Mouse (Mus musculus) left cerebral cortex, postnatal 36 days (tissue): ENCODE measurements around the gene Pls3. TPM values are rescaled to one million over a fixed set of nuclear protein-coding genes. Genes with fewer than 3 reads are reported as not detected.
"Not testable (repeated sequence)": the region's sequence is repeated elsewhere in the genome, so short reads cannot be mapped to it uniquely, and the experiment has no call there.

Source experiments
- DNase-seq, 2 experiments: peaks; one replicate each; pipeline ENCODE4 v3.0.0; 2021 to 2022; ENCODE audit warnings: low spot score in 2 of 2, mixed read lengths in 1 of 2
- intact Hi-C: fragments of 180-260 bp; cut with DNase I; formaldehyde crosslinking; loops from one replicate; pipeline ENCODE4 v1.15.1; 2025
- total RNA-seq, 2 experiments: library from RNA; stranded (reverse); gene quantifications; 2 replicates each; pipeline ENCODE4 v1.2.3; 2021

Gene Pls3
- total RNA-seq, 2 experiments from 2014 or later, result 121 to 122 TPM

DNA sequence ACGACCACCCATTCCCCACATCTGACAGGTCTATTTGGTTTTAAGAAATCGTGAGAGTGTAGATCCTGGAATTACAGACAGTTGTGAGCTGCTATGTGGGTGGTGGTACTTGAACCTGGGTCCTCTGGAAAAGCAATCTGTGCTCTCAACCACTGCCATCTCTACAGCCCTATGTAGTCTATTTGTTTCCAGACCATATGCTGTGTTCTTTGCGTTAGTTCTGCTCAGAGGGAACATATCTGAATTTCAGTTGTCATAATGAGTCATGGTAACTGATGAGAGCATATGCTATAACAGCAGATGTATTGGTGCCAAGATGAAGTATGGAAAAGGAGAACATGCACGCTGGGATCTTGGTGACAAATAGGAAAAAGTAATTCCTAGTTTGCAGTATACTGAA lies 60.9 kb downstream of the Pls3 start:
- intact Hi-C loops, result loop anchor here (5.0 kb wide), 1 partner anchor 373 kb away; no protein-coding TSS in a partner anchor
- DNase-seq, result no peak

GRCm38 (mm10) chrX:75796583-75796982 lies 78.4 kb downstream of the Pls3 start:
- no peak for DNase-seq
- intact Hi-C loops, result loop anchor here (2.0 to 10.0 kb wide), 2 partner anchors 404 to 518 kb away; no protein-coding TSS in a partner anchor

GRCm38 (mm10) chrX:75779796-75780195 lies 95.2 kb downstream of the Pls3 start:
- DNase-seq, result no peak
- intact Hi-C loops, result no loop called here

DNA sequence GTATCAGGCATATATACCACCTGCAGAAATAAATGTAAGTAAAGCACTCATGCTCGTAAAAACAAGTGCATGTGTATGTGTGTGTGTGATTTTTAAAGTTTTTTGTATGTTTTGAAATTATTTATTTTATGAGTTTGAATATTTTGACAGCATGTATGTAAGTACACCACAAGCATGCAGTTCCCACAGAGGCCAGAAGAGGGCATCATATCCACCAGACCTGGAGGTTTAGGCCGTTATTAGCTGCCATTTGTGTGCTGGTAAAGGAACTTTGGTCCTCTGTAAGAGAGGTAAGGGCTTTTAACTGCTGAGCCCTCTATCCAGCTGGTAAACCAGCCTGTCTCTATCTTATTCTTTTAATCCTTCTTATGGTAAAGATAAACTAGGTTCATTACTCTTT lies 97.5 kb downstream of the Pls3 start:
- intact Hi-C loops, result no loop called here
- no peak for DNase-seq

DNA sequence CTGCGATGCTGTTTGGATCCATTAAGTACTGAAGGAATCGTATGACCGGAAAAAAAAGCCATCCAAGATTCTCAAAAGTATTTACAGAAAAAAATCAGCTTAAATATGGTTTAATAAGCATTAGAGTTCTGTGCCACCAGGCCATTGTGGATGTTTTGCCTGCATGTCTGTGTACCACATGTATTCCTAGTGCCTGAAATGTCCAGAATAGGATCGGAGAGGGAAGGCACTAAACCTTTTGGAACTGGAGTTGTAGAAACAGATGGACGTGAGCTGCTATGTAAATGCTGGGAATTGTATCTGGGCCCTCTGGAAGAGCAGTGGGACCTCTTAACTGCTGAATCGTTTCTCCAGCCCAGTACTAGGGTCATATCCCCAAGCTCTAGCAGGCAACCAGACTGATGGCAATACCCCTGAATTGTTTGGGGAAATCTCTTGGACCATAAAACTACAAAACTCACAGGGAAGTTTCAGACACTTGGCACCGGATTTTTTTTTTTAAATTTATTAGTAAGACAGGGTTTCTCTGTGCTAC lies 110.1 kb downstream of the Pls3 start:
- no peak for DNase-seq

DNA sequence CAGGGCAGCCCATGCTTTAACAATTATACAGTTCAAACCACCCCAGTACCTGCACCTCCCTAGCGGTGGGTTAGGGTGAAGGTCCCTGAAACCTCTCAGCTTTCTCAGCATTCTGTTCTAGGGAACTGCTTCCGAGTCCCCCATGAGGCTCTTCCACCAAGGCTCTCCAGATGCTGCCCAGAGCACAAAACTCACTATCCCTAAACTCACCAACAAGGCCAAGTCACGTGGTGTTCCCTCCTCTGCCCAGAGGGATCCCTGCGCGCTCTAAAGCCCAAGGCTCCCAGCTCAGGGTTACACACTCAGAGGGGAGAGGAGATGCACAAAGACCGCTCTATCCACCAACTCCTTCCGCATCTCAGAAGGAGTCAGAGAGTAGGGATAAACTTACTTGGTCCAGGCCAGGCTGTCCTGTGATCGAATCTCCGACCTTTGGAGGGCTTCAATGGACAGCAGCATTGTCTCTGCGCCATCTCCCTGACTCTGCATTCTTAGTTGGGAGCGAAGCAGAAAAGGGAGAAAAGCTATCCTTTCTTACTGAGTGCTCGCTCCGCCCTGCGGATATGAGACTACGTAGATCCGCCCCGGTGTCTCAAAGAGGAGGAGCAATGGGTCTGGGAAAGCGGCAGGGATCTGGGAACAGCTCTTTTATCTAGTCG lies 110.7 kb downstream of the Pls3 start:
- intact Hi-C loops, result no loop called here
- DNase-seq, result peak; percentile 56 to 58

More for the DNA sequence above, 110.1 kb downstream of the Pls3 start:
- intact Hi-C loops, result no loop called here

- DNase-seq, intact Hi-C loops: not testable (repeated sequence)
These were observed 115.5 kb downstream of the Pls3 start for GRCm38 (mm10) chrX:75759461-75759860.

DNA sequence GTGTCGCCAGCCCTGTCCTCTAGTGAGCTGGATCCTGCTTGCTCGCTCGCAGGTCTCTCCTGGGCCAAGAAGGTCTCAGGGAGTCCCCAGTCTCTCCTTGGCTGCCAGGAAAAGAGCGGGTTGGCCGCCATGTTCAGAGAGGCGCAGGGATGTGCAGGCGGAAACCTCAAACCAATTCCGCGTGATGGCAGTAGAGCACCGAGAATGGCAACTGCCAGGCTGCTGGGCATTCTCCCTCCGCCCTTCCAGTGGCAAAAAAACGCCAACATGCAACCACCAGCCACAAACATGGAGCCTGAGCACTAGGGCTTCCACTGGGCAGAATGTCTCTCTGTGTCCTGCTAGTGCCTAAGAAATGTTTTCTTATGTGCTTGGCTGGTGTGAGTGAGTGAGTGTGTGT lies 115.9 kb downstream of the Pls3 start:
- intact Hi-C loops, result not testable (repeated sequence)
- peak in 1 of 2 experiments; percentile 62 for DNase-seq

GRCm38 (mm10) chrX:75757966-75758365 lies 117.0 kb downstream of the Pls3 start:
- intact Hi-C loops, result not testable (repeated sequence)
- DNase-seq, result peak in 1 of 2 experiments; percentile 84

GRCm38 (mm10) chrX:75754531-75754930 lies 120.5 kb downstream of the Pls3 start:
- intact Hi-C loops, result not testable (repeated sequence)

DNA sequence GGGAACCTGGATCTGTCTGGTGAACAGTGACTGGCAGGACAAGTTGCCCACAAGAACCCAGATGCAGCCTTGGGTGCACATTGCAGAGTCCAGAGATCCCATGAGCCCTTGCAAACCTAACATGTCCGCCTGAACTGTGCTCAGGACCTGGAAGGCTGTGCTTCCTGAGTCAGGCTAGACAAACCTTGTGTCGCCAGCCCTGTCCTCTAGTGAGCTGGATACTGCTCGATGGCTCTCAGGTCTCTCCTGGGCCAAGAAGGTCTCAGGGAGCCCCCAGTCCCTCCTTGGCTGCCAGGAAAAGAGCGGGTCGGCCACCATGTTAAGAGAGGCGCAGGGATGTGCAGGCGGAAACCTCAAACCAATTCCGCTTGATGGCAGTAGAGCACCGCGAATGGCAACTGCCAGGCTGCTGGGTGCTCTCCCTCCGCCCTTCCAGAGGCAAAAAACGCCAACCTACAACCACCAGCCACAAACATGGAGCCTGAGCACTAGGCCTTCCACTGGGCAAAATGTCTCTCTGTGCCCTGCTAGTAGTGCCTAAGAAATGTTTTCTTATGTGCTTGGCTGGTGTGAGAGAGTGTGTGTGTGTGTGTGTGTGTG lies 124.8 kb downstream of the Pls3 start:
- intact Hi-C loops, DNase-seq: not testable (repeated sequence)

More at GRCm38 (mm10) chrX:75754531-75754930, 120.5 kb downstream of the Pls3 start:
- not testable (repeated sequence) for DNase-seq

- DNase-seq, result peak in 1 of 2 experiments; percentile 71
- intact Hi-C loops, result not testable (repeated sequence)
These were observed 125.7 kb downstream of the Pls3 start for GRCm38 (mm10) chrX:75749312-75749711.

DNA sequence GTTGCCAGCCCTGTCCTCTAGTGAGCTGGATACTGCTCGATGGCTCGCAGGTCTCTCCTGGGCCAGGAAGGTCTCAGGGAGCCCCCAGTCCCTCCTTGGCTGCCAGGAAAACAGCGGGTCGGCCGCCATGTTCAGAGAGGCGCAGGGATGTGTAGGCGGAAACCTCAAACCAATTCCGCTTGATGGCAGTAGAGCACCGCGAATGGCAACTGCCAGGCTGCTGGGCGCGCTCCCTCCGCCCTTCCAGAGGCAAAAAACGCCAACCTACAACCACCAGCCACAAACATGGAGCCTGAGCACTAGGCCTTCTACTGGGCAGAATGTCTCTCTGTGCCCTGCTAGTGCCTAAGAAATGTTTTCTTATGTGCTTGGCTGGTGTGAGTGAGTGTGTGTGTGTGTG lies 130.5 kb downstream of the Pls3 start:
- intact Hi-C loops, result not testable (repeated sequence)

GRCm38 (mm10) chrX:75739464-75739863 lies 135.5 kb downstream of the Pls3 start:
- DNase-seq, intact Hi-C loops: not testable (repeated sequence)

More for the DNA sequence above, 130.5 kb downstream of the Pls3 start:
- DNase-seq, result peak in 1 of 2 experiments; percentile 79
